Mouse (Mus musculus) T-helper 17 cell (primary cell): ENCODE data around the gene Klra2.

Source experiments
- in situ Hi-C, 2 experiments: fragments of 300-600 bp; cut with MboI, MseI; formaldehyde crosslinking; loops; 1 replicate in 1 of 2; 2 replicates in 1 of 2; pipeline ENCODE4 v1.15.1; 2025; ENCODE audit warnings: high pct_unique_total_duplicates in 2 of 2

Klra2 gene

DNA sequence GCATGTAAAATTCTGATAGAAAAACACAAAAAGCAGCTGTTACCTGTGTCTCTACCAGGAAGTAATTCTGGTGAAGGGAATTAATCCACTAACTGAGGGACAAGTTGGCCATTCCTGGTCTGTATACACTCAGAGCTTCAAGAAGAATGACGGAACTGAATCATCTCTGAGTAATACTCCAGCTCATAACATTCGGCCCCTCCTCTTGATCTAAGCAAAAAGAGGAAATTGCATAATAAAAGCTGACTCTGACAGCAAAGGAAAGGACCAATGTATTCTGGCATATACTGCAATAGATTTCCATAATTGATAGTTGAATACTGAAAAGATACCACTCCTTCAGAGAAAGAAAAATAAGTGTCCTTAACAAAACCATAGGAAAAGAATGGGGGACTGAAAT, at the start of gene Klra2:
Gene Klra2, minus strand, starts transcription at position 157 of the 400 bp plus-strand sequence.
- in situ Hi-C loops = no loop called here

DNA sequence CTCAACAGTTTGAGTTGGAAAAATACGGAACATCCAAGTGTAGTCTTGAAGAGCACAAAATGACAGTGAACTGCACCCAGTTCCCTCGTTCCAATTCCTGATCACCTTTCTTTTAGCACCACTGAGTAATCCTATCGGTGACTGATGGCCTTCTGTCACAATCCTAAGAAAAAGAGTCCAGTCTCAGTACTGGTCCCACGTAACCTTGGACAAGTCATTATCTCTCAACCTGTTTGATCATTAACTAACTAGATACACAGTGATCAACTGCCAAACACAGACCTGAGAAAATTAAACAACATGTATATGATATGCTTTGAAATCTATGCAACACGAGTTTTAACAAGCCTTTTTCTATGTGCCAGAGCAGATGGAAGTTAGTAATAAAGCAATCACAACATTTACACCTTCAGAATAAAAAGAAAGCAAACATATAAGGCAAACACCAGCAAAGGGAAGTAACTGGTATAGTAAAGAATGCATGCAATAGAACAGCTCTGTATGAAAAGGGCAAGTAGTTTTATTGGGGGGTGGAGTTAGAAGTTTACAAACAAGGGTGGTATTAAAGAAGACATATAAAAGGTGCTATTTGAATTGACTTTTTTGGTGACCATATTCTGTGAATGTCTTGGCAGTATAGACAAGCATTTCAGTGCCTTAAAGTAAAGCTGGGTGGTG, 47.4 kb upstream of the Klra2 start:
- in situ Hi-C loops = loop anchor here in 1 of 2 experiments (25.0 kb wide), 1 partner anchor 1732 kb away; no protein-coding TSS in a partner anchor

DNA sequence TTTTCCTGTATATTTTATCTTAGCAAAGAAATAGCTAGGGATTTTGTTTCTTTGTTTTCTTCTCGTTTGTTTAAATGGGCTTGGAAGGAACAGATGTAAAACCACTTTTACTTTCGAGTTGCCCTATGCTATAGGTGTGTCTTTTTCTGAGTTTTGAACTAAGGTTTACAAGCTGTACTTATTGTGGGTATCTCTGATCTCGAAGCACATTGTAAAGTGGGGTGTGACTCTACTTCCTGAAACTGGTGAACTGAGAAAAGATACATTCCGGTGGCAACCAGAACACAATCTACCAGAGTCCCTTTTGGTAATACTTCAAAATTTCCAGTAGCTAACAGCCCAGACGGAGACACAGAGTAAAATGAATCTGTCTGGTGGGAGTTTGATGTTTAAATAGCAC, 46.8 kb upstream of the Klra2 start:
- in situ Hi-C loops = loop anchor here in 1 of 2 experiments (25.0 kb wide), 1 partner anchor 1732 kb away; no protein-coding TSS in a partner anchor

DNA sequence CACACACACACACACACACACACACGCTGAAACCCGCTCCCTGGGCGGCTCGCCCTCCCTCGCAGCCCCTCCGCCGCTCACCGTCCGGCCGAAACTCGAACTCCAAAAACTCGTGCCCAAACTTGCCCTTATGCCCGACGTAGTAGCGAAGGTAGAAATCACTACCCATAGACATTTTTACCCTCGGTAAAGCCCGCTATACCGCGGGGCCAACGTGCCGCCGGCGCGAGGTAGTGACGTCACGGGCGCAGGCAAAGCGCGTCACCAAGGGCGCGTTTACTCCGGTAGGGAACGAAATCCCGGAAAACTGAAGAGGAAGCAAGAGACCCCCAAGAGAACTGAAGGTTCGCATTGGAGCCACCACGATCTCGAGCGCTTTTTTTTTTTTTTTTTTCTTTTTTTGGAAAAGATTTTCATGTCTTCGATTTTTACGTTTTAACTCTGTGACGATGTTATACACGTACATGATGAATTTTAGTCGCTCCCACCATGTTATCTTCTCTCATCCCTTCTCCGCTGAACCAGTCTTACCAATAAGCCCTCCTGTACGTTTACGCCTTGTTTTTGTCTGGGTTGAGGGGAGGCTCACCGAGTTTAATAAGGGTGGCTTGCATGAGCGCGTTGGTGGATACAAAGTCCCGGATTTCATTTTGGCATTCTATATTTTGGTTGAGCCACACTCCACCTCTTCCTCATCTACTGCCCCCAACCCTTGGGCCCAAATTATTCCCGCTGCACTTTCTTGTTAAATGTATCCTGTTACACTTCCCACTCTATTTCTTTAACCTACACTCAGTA, 46.0 kb upstream of the Klra2 start, which contains the start of gene Magohb:
Gene Magohb, minus strand, starts transcription at position 254 of the 798 bp plus-strand sequence.
- in situ Hi-C loops = loop anchor here in 1 of 2 experiments (25.0 kb wide), 1 partner anchor 1731 kb away; no protein-coding TSS in a partner anchor

DNA sequence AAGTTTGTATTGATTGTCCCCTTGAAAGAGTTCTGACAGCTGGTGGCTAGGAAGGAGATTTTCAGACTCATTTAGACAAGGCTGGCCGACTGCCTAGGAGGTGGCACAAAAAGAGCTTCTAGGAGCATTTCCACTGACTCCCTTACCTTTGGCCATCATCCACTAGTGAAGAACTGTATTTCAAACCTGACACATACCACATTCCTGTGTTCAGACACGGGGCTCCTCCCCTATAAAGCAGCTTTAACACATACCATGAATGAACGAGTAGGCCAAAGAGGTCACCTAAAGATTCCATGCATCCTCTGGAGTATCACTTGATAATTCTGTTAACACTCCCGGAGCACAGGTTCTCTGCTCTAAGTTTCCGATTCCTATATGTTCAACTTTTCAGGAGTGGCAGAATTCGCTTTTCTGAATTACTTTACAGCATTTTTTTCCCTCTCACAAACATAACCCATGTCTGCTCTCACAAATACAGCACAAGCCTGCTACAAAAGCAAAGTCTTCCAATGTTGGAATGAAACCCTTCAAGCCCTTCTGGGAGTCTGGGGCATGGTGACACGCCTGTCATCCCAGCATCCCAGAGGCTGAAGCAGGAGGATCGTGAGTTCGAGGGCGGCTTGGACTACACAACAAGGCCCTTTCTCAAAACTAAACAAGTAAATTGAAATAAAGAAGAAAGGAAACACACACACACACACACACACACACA, 45.3 kb upstream of the Klra2 start:
- in situ Hi-C loops = loop anchor here in 1 of 2 experiments (25.0 kb wide), 1 partner anchor 1730 kb away; no protein-coding TSS in a partner anchor

DNA sequence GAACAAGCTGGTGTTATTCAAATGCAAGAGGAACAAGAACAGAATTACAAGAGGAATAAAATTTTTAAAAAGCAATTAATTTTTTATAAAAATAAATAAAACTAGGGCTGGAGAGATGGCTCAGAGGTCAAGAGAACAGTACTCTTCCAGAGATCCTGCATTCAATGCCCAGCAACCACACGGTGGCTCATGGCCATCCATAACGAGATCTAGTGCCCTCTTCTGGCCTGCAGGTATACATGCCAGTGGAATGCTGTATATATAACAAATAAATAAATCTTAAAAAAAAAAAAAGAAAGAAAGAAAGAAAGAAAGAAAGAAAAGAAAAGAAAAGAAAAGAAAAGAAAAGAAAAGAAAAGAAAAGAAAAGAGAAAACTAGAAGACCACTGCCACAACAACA, 43.3 kb upstream of the Klra2 start:
- in situ Hi-C loops = loop anchor here in 1 of 2 experiments (25.0 kb wide), 1 partner anchor 1728 kb away; no protein-coding TSS in a partner anchor

DNA sequence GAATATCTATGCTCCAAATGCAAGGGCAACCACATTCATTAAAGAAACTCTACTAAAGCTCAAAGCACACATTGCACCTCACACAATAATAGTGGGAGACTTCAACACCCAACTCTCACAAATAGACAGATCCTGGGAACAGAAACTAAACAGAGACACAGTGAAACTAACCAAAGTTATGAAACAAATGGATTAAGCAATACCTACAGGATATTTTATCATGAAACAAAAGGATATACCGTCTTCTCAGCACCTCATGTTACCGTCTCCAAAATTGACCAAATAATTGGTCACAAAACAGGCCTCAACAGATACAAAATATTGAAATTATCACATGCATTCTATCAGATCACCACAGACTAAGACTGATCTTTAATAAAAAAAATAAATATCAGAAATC, 31.0 kb upstream of the Klra2 start:
- in situ Hi-C loops = loop anchor here in 1 of 2 experiments (25.0 kb wide), 1 partner anchor 1716 kb away; no protein-coding TSS in a partner anchor

DNA sequence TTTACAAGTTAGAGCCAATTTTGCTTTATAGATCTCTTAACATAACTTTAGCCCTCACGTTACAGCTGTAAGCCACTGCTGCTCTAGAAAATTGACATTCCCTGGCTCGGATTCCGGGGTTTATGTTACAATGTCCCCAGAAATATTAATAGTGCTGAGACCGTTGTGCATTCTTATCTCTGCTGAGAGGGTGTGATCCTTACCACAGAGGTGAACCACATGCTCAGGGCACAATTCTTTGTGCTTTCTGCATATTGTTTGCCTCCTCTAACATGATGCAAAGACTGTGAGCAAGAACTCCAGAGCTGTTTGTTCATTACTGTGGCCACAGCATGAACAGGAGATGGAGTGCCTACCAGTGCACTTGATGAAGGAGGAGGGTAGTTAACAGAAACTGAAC, 29.5 kb upstream of the Klra2 start:
- in situ Hi-C loops = loop anchor here in 1 of 2 experiments (25.0 kb wide), 1 partner anchor 1714 kb away; no protein-coding TSS in a partner anchor

DNA sequence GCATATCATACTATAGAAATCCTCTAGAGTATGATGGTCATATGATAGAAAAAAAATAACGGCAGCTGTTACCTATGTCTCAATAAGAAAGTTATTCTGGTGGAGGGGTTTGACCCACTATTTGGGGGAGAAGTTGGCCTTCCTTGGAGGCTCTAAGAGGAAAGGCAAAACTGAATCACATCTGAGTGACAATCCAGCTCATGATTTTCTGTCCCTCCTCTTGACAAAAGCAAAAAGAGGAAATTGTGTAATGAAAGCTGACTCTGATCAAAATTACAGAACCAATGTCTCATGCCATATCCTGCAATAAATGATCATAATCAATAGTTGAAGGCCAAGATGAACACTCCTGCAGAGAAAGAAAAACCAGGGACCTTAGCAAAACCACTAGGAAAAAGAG, 25.1 kb upstream of the Klra2 start:
- in situ Hi-C loops = no loop called here

DNA sequence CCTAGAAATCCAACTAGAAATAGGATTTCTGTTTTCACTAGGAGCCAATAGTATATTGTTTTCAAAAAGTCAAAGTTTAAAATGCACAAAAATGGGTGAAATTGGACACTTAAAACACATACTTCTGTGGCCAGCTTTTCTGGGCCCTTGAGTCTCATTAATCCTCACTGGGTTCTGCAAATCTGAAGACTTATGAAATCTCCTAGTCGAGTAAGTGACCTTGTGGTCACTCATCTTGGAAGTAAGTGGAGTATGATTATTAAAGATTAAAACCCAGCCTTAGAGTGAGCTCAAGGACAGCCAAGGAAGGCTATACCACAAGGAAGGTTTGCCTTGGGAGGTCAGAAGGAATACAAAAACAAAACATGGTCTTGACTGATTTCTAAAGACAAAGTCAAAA, 23.1 kb upstream of the Klra2 start:
- in situ Hi-C loops = no loop called here

DNA sequence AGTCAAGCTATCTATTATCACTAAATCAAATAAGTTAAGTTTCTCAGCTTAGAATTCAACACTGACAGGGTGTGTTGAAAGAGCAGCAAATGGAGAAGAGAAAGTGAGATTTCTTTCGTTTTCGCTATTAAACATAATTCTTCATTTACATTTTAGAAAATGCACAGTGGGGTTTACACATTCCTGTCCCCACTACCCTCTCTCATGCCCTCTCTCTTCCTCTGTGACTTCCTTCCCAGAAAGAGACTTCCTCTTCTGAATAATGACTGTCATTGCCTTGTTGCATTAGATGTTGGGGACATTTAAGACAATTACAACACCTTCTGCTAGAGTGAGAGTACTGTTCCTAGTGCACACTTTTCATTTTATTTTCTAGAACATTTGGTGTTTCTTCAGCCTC, 22.4 kb upstream of the Klra2 start:
- in situ Hi-C loops = loop anchor here in 1 of 2 experiments (5.0 kb wide), 1 partner anchor 337 kb away; no protein-coding TSS in a partner anchor

DNA sequence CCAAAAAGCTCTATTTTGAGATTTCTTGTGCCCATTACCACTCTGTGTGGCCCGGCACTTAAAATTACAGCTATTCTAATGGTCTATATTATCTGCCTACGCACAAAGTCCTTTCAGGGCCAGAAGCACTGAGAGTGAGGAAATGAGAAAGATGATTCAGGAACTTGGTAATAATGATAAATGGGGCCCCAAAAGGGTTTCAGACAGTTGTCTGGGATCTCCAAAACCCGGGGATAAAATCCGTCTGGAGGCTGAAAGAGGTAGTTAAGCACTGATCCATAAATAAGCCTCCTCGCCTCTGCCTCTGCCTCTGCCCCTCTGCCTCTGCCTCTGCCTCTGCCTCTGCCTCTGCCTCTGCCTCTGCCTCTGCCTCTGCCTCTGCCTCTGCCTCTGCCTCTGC, 17.0 kb upstream of the Klra2 start:
- in situ Hi-C loops = no loop called here

DNA sequence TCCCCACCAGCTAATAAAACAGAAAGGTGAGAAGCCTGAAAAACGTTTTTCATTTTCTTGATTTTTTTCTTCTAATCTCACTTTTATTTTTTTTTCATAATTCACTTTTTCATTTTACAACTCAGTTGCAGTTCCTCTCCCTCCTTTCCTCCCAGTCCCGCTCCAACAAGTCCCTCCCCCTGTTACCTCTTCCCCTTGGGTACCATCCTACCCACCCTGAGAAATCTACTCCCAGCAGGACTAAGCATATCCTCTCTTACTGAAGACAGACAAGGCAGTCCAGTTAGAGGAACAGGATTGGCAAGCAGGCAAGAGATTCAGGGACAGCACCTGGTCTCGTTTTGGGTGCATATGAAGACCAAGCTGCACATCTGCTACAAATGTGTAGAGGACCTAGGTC, 15.6 kb upstream of the Klra2 start:
- in situ Hi-C loops = no loop called here

DNA sequence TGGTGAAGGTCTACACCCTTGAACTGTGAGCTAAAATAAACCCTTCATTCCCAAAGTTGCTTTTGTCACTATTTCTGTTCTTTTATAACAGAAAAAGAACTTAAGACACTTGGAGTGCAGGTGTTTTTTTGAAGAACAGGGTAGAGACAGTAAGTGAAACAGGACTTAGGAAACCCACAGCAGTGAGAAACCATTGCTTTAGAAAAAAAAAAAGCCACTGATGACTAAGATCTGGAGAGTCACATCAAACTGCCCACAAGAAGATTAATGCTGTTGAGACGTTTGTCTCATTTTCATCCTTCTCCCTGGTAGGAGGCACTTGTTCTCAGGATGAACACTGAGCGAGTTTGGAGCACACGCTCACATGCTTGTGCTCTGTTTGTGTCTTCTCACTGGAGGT, 14.8 kb upstream of the Klra2 start:
- in situ Hi-C loops = no loop called here

DNA sequence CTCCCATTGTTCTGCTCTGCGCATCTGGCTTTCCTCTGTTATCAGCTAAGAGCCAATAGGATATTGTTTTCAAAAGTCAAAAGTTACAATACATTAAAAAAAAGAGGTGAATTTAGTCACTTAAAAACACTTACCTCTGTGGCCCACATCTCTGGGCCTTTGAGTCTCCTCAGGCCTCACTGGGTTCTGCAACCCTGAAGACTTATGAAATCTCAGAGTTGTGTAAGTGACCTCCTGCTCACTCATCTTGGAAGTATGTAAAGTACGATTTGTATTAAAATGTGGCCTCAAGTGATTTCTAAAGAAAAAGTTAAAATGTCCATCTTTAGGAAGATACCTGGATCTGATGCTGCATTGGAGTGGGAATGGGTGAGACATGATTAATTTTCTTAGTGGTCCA, 2.1 kb downstream of the Klra2 start:
- in situ Hi-C loops = no loop called here
